Mouse (Mus musculus) cerebellum, adult 2 months (tissue): ENCODE data around the gene Lamb2.

Source experiments
- CTCF ChIP-seq: fragments of 200-500 bp; IDR thresholded peaks from 2 replicates; pipeline ENCODE4 v1.5.1; 2011; ENCODE audit warnings: low read depth, mild to moderate bottlenecking, control low read depth, low read length, moderate library complexity, borderline replicate concordance; ENCODE audit not compliant: insufficient read depth
- POLR2A ChIP-seq: fragments of 200-500 bp; IDR thresholded peaks from 2 replicates; pipeline ENCODE4 v1.6.1; 2011; ENCODE audit warnings: low read length, control low read depth, borderline replicate concordance; ENCODE audit not compliant: insufficient read depth

DNA sequence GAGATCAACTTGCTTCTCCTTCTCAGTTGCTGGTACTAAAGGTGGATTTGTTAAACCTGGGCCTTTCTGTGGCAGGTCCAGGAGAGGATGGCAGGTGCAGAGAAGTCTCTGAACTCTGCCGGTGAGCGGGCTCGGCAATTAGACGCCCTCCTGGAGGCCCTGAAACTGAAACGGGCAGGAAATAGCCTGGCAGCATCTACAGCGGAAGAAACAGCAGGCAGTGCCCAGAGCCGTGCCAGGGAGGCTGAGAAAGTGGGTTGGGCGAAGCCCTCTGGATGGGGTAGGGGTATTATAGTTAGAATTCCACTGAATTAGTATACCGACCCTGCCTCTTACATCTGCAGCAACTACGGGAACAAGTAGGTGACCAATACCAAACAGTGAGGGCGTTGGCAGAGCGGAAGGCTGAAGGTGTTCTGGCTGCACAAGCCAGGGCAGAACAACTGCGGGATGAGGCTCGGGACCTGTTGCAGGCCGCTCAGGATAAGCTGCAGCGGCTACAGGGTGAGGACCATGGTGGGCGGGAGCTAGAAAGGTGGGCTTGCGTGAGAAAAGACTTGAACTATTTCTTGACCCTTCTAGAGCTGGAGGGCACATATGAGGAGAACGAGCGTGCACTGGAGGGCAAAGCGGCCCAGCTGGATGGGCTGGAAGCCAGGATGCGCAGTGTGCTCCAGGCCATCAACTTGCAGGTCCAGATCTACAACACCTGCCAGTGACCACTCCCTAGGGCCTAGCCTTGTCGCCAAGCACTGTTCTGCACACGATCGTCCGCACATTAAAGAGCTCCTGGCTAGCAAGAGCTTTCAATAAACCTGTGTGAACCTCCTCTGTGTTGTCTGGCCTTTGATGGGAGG, 10.4 kb downstream of the Lamb2 start:
- TF ChIP-seq CTCF (no peak), POLR2A (no peak)
